Mouse (Mus musculus): ENCODE data around the gene Rpl37a.

Rpl37a gene

DNA sequence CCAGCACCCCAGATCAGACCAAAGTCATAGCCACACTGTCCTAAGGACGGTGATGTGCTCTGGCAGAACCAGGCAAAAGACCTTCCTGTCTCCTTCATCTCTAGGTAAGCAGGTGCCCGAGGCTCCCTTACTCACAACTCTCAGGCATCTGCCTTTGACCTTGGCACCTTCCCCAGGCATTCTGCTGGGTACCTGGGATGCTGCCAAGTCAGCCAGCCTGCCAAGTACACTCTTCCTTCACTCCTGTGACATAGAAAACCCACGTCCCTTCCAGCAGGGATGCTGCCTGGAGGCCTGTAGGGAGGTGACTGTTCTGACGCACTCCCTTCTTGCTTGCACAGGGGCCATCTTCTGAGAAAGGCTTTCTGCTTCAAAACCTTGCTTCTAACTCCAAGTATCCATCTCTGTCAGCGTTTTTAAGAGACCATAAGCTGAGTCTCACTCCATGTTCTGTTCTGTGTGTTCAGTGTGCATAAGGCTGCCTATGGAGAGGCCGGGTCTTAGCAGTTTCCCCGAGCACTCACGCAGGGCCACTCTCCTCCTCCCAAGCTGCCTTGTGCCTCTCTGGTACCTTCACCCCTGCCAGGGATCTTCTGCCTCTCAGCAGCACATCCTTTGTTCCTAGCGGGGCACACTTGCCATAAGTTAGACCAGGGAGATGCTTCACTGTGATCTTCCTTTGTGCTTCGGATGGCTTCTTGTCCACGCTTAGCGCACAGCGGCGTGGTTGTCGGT is 28.0 kb downstream of the Rpl37a start:
- DNase-seq, result peak; percentile 24

GRCm38 (mm10) chr1:72739681-72740063 is 28.6 kb downstream of the Rpl37a start:
- DNase-seq, result peak; percentile 17

DNA sequence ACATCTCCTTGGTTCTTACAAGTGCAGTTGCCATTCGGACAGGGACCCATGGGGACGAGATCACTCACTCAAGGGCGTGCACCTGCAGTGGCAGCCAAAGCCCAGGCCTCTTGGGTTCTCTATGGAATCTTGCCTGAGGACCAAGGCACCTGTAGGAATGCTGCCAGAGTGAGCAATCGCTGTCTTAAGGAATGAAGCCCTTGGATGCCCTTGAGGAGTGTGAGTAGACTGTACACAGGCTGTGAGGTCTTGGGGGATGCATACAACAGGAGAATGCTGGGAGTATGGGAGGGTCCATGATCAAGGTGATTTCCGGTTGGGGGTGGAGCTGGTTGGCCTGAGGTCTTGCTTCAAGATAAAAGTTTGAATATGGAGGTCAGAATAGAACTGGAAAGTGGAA is 30.3 kb downstream of the Rpl37a start:
- no peak for DNase-seq

- no peak for DNase-seq
These were observed 33.9 kb downstream of the Rpl37a start for GRCm38 (mm10) chr1:72744816-72745506.

DNA sequence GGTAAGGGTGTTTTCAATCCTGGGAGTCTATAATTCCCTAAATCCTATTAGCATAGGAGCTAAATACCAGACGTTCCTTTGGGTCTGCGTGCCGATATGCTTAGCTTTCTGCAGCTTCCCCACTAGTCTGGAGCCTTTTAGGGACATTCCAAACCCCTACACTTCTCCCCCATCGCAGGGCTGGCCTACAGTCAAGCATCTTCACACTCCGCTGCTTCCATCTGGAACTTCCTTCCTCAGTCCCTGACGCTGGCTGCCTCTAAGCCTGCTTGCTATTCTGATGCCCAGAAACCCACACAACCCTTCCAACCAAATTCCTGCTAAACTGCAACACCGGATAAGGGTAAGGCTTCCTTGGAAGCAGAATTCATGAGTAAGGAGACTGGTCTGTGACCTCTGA is 35.3 kb downstream of the Rpl37a start:
- DNase-seq, result peak; percentile 69

DNA sequence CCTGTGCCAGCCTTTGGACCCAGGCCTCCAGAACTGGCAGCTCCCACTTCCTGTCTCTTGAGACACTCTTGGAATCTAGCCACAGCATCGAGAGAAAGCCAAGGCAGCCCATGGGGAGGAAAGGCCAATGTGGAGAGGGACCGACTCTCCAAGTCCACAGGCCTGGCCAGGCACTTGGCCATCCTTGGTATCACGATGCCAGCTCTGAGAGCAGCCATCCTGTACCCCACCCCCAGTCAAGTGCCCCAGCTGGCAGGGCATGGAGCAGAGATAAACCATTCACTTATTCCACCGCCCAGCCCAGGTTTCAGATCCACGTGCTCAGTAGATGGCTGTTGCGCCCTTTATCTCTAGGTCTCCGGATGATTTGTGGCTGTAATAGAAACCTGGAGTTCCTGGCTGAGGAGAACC is 40.3 kb downstream of the Rpl37a start:
- DNase-seq, result peak; percentile 12

DNA sequence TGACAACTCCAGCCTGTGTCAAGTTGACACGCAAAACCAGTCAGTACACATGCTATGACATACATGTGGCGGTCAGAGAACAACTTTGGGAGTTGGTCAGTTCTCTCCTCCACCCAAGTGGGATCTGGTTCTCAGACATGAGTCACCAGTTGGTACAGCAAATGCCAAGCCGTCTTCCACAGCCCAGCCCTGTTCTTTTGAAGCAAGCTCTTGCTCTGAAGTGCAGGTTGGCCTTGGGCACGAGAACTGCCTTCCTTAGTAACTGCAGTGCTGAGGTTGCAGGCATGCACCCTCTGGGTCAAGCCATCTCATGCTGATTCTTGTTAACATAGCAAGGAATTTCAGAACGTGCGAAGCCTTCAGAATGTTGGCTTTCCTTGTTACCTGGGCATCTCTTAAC is 42.1 kb downstream of the Rpl37a start:
- DNase-seq, result no peak

GRCm38 (mm10) chr1:72755227-72755626 is 44.1 kb downstream of the Rpl37a start:
- no peak for DNase-seq

GRCm38 (mm10) chr1:72755801-72756200 is 44.7 kb downstream of the Rpl37a start:
- no peak for DNase-seq

- DNase-seq, result no peak
These were observed 48.7 kb downstream of the Rpl37a start for GRCm38 (mm10) chr1:72759758-72760157.

Data from right cerebral cortex, postnatal 14 days (tissue).